Mouse (Mus musculus) cortical plate, adult 2 months (tissue): Measurements from ENCODE around the gene Faap100.

Experiments used
- CTCF ChIP-seq: fragments of 200-500 bp; IDR thresholded peaks from 2 replicates; pipeline ENCODE4 v1.5.1; 2011; ENCODE audit warnings: mild to moderate bottlenecking, control low read depth, low read length; ENCODE audit not compliant: insufficient read depth; ENCODE audit errors: extremely low read depth
- POLR2A ChIP-seq: fragments of 200-500 bp; IDR thresholded peaks from 2 replicates; pipeline ENCODE4 v1.6.1; 2011; ENCODE audit warnings: mild to moderate bottlenecking, low read length, control low read depth; ENCODE audit not compliant: insufficient read depth; ENCODE audit errors: extremely low read depth

- TF ChIP-seq CTCF (no peak), POLR2A (no peak)
Measured at GRCm38 (mm10) chr11:120417852-120418251, 39.3 kb upstream of the Faap100 start.
